Mouse (Mus musculus): ENCODE results near the gene Gm38431. TPM values are rescaled to one million over a fixed set of nuclear protein-coding genes. Genes with fewer than 3 reads are reported as not detected.

Gene Gm38431
- polyA plus RNA-seq, 1 experiment from 2014 or later: 0.91 TPM

GRCm38 (mm10) chr9:21021363-21021762, 70.4 kb downstream of the Gm38431 start:
- Histone ChIP-seq H3K4me1 (replicated peaks; ENCODE audit: insufficient read depth, low read length) (peaks cover 5% of the 10 kb centered on the region; the same call in 1 of the 2 replicates), H3K27ac (no peak overlapping the region), H3K9ac (ENCODE audit: low read depth, low read length) (no peak overlapping the region), H3K9me3 (replicated peaks; ENCODE audit: low read length) (no peaks in the 10 kb centered on the region), H3K4me2 (ENCODE audit: low read length) (no peak overlapping the region), H3K4me3 (replicated peaks; ENCODE audit: low read depth, low read length) (no peak overlapping the region), H3K36me3 (ENCODE audit: insufficient read depth, low read length) (no peaks in the 10 kb centered on the region), H3K27me3 (ENCODE audit: insufficient read depth, low read length) (peaks cover 9% of the 10 kb centered on the region)
- WGBS: 71% methylated on average over 3 of the region's 3 CpGs
- no peak for DNase-seq (ENCODE audit: low spot score)
- no peak for TF ChIP-seq CTCF (IDR thresholded peaks at IDR 0.05; ENCODE audit: low read depth)
- ATAC-seq (replicated peaks; ENCODE audit: low FRiP score, low read depth): no peak

DNA sequence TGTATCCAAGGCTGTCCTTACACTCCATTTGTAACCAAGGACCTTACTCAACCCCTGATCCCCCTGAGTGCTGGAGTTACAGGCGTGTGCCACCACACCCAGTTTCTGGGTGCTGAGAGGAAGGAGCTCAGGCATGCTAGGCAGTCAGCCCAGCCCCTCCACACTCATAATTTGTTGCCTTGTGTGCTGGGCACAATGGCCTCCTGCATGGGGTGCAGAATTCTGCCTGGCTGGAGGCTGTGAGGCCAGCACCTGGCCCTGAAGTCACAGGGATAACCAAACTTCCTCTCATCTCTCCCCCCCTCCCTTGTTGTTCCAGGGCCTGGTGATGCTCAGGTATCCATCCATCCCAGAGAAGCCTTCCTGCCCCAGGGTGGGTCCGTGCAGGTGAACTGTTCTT, 73.2 kb downstream of the Gm38431 start:
- WGBS: 69% methylated on average over 2 of the region's 2 CpGs
- ATAC-seq (replicated peaks; ENCODE audit: low FRiP score, low read depth): no peak
- H3K9me3 ChIP-seq (replicated peaks; ENCODE audit: low read length): no peaks in the 10 kb centered on the region

More for the DNA sequence above, 73.2 kb downstream of the Gm38431 start:
- no peak for TF ChIP-seq CTCF (IDR thresholded peaks at IDR 0.05; ENCODE audit: low read depth)
- no peak overlapping the region for H3K27ac ChIP-seq
- DNase-seq (ENCODE audit: low spot score): no peak
- peaks cover 12% of the 10 kb centered on the region for H3K27me3 ChIP-seq (ENCODE audit: insufficient read depth, low read length)
- H3K4me1 ChIP-seq (replicated peaks; ENCODE audit: insufficient read depth, low read length): peaks cover 13% of the 10 kb centered on the region; the same call in 1 of the 2 replicates
- no peak overlapping the region for H3K4me2 ChIP-seq (ENCODE audit: low read length)
- H3K4me3 ChIP-seq (replicated peaks; ENCODE audit: low read depth, low read length): no peak overlapping the region
- no peaks in the 10 kb centered on the region for H3K36me3 ChIP-seq (ENCODE audit: insufficient read depth, low read length)
- H3K9ac ChIP-seq (ENCODE audit: low read depth, low read length): no peak overlapping the region

MicroRNA genes within 50 kb of the gene (microRNA counts, 519-probe panel; counts per million panel counts)
- microRNA mmu-miR-1900: 330 counts per million, percentile 68 among the panel's probes with 10 or more counts

Small RNAs within 50 kb of the gene (microRNA-seq; reads per million reads assigned to microRNA genes)
- not detected for gene Mir1900
- not detected for gene Mir7082

Other genes starting within 250 kb of the Gm38431 start
- 7.6 and 11.5 TPM in 2 replicates for gene A230050P20Rik, start 223.4 kb downstream of the Gm38431 start, polyA plus RNA-seq (2015; fragmentation: Nextera tagmentation; extraction: Ambion mirVana)
- gene Angptl6, start 212.3 kb downstream of the Gm38431 start, polyA plus RNA-seq (2015; fragmentation: Nextera tagmentation; extraction: Ambion mirVana): 2.5 and 2.6 TPM in 2 replicates
- gene Ppan, start 203.8 kb downstream of the Gm38431 start, polyA plus RNA-seq (2015; fragmentation: Nextera tagmentation; extraction: Ambion mirVana): 56.3 and 57.9 TPM in 2 replicates
- 234 and 243 TPM in 2 replicates for gene Eif3g, start 193.4 kb downstream of the Gm38431 start, polyA plus RNA-seq (2015; fragmentation: Nextera tagmentation; extraction: Ambion mirVana)
- 34.1 and 43.1 TPM in 2 replicates for gene Dnmt1, start 132.1 kb downstream of the Gm38431 start, polyA plus RNA-seq (2015; fragmentation: Nextera tagmentation; extraction: Ambion mirVana)
- 21.3 and 23.3 TPM in 2 replicates for gene S1pr2, start 115.2 kb downstream of the Gm38431 start, polyA plus RNA-seq (2015; fragmentation: Nextera tagmentation; extraction: Ambion mirVana)
- gene Mrpl4, start 89.3 kb downstream of the Gm38431 start, polyA plus RNA-seq (2015; fragmentation: Nextera tagmentation; extraction: Ambion mirVana): 155 and 158 TPM in 2 replicates
- 12.3 and 13.4 TPM in 2 replicates for gene Icam1, start 76.0 kb downstream of the Gm38431 start, polyA plus RNA-seq (2015; fragmentation: Nextera tagmentation; extraction: Ambion mirVana)
- 0.26 and 0.50 TPM in 2 replicates for gene Icam4, start 62.6 kb downstream of the Gm38431 start, polyA plus RNA-seq (2015; fragmentation: Nextera tagmentation; extraction: Ambion mirVana)
- 0.21 and 0.27 TPM in 2 replicates for gene Icam5, start 59.9 kb downstream of the Gm38431 start, polyA plus RNA-seq (2015; fragmentation: Nextera tagmentation; extraction: Ambion mirVana)
- 0.29 TPM in 1 of 2 replicates, not detected in the other for gene Zglp1, start 24.9 kb downstream of the Gm38431 start, polyA plus RNA-seq (2015; fragmentation: Nextera tagmentation; extraction: Ambion mirVana)
- 0.38 and 0.62 TPM in 2 replicates for gene Gm49373, start 18.9 kb downstream of the Gm38431 start, polyA plus RNA-seq (2015; fragmentation: Nextera tagmentation; extraction: Ambion mirVana)
- gene Fdx1l, start 18.4 kb downstream of the Gm38431 start, polyA plus RNA-seq (2015; fragmentation: Nextera tagmentation; extraction: Ambion mirVana): 61.5 and 63.9 TPM in 2 replicates
- gene Raver1, start within 50 bp of the Gm38431 start, polyA plus RNA-seq (2015; fragmentation: Nextera tagmentation; extraction: Ambion mirVana): 40.8 and 41.3 TPM in 2 replicates
- 8.6 and 9.4 TPM in 2 replicates for gene Tyk2, start 39.2 kb upstream of the Gm38431 start, polyA plus RNA-seq (2015; fragmentation: Nextera tagmentation; extraction: Ambion mirVana)
- 256 and 271 TPM in 2 replicates for gene Cdc37, start 58.0 kb upstream of the Gm38431 start, polyA plus RNA-seq (2015; fragmentation: Nextera tagmentation; extraction: Ambion mirVana)
- 8.2 and 8.3 TPM in 2 replicates for gene Pde4a, start 73.7 kb upstream of the Gm38431 start, polyA plus RNA-seq (2015; fragmentation: Nextera tagmentation; extraction: Ambion mirVana)
- gene Keap1, start 147.4 kb upstream of the Gm38431 start, polyA plus RNA-seq (2015; fragmentation: Nextera tagmentation; extraction: Ambion mirVana): 49.3 and 50.8 TPM in 2 replicates
- 0.11 TPM in 1 of 2 replicates, not detected in the other for gene S1pr5, start 156.4 kb upstream of the Gm38431 start, polyA plus RNA-seq (2015; fragmentation: Nextera tagmentation; extraction: Ambion mirVana)
- 51.7 and 52.9 TPM in 2 replicates for gene Atg4d, start 173.3 kb upstream of the Gm38431 start, polyA plus RNA-seq (2015; fragmentation: Nextera tagmentation; extraction: Ambion mirVana)
- gene Kri1, start 196.0 kb upstream of the Gm38431 start, polyA plus RNA-seq (2015; fragmentation: Nextera tagmentation; extraction: Ambion mirVana): 8.7 and 10.6 TPM in 2 replicates
- 31.4 and 37.8 TPM in 2 replicates for gene Cdkn2d, start 199.4 kb upstream of the Gm38431 start, polyA plus RNA-seq (2015; fragmentation: Nextera tagmentation; extraction: Ambion mirVana)
- gene Ap1m2, start 220.3 kb upstream of the Gm38431 start, polyA plus RNA-seq (2015; fragmentation: Nextera tagmentation; extraction: Ambion mirVana): 57.3 and 63.0 TPM in 2 replicates
- gene Slc44a2, start 228.7 kb upstream of the Gm38431 start, polyA plus RNA-seq (2015; fragmentation: Nextera tagmentation; extraction: Ambion mirVana): 76.5 and 80.5 TPM in 2 replicates